Mouse (Mus musculus) small intestine, adult 2 months (tissue): ENCODE results near the gene Rbbp8nl. TPM values are rescaled to one million over a fixed set of nuclear protein-coding genes. Genes with fewer than 3 reads are reported as not detected.

ENCODE experiments used
- H3K27ac ChIP-seq: fragments of 200-500 bp; 2 replicates; pipeline ENCODE4 v1.5.1; 2012; ENCODE audit warnings: low read depth, low read length, control low read depth, inconsistent platforms; ENCODE audit not compliant: insufficient read depth
- H3K27me3 ChIP-seq: fragments of 200-500 bp; 2 replicates; pipeline ENCODE4 v1.6.1; 2012; ENCODE audit warnings: mild to moderate bottlenecking, moderate library complexity, low read length, inconsistent platforms; ENCODE audit not compliant: control insufficient read depth, insufficient read depth
- H3K36me3 ChIP-seq: fragments of 200-500 bp; 2 replicates; pipeline ENCODE4 v1.6.1; 2012; ENCODE audit warnings: mild to moderate bottlenecking, low read length, control low read depth, inconsistent platforms; ENCODE audit not compliant: control insufficient read depth, insufficient read depth
- H3K4me1 ChIP-seq: fragments of 200-500 bp; 2 replicates; pipeline ENCODE4 v1.6.1; 2012; ENCODE audit warnings: low read length, inconsistent platforms, mixed read lengths; ENCODE audit not compliant: control insufficient read depth, insufficient read depth, insufficient read length
- H3K4me3 ChIP-seq: fragments of 200-500 bp; 2 replicates; pipeline ENCODE4 v1.5.1; 2012; ENCODE audit warnings: low read depth, mild to moderate bottlenecking, control low read depth, inconsistent platforms, low read length, moderate library complexity
- CTCF ChIP-seq: fragments of 200-500 bp; IDR thresholded peaks from 2 replicates; pipeline ENCODE4 v1.5.1; 2012; ENCODE audit warnings: low read depth, mild to moderate bottlenecking, control low read depth, inconsistent platforms, low read length, moderate library complexity, mixed read lengths; ENCODE audit not compliant: insufficient replicate concordance, insufficient read length; ENCODE audit errors: extremely low read depth
- POLR2A ChIP-seq: fragments of 200-500 bp; IDR thresholded peaks from 2 replicates; pipeline ENCODE4 v1.6.1; 2012; ENCODE audit warnings: low read depth, mild to moderate bottlenecking, control low read depth, inconsistent platforms, low read length, moderate library complexity
- WGBS: fragments of 180-500 bp; shearing (Covaris S2); methylation state at CpG from one replicate; pipeline ENCODE4 v1.1.7; 2018; 5-methylcytosine and 5-hydroxymethylcytosine counted together
- polyA plus RNA-seq: library from polyadenylated mRNA; depleted of rRNA; stranded (reverse); fragments of >200 nt; gene quantifications from 2 replicates; pipeline ENCODE4 v1.2.3, GENCODE M21; 2012

Rbbp8nl gene
- polyA plus RNA-seq, 1 experiment = 1.2 TPM

DNA sequence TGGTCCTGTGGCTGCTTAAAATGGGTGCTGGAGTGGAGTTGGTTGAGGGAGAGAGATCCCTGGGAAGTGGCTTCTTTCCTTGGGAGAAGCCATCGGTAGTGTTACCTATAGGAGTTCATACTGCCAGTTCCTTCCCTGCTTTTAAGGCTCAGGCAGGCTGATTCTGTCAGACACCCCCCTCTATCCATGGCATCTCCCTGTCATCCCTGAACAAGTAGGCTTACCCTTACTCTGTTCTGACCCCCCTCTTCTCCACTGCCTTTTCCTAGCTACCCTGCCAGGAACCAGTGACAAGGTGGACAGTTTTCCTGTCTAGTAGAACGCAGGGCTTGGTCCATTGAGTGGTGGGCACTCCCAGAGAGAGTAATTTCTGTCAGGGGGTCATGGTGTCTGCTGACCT, 15.2 kb downstream of the Rbbp8nl start:
- no peak overlapping the region for H3K4me3 ChIP-seq
- H3K36me3 ChIP-seq = peaks cover 3% of the 10 kb centered on the region; the same call in 1 of the 2 replicates
- no peak overlapping the region for H3K27ac ChIP-seq
- TF ChIP-seq POLR2A (no peak), CTCF (no peak)
- WGBS = 97% methylated on average over 2 of the region's 2 CpGs
- no peaks in the 10 kb centered on the region for H3K27me3 ChIP-seq
- peaks cover 44% of the 10 kb centered on the region for H3K4me1 ChIP-seq

GRCm38 (mm10) chr2:180273394-180274244, 16.1 kb downstream of the Rbbp8nl start, which contains the start of gene Cables2:
Cables2 (minus strand) TSS chr2:180273496.
- H3K27ac ChIP-seq = peak within 1 kb of the TSS; percentile 79
- TF ChIP-seq CTCF = no peak
- TF ChIP-seq POLR2A = peak; percentile 15; the same call in 1 of the 2 replicates
- peaks cover 3% of the 10 kb centered on the region; the same call in 1 of the 2 replicates for H3K36me3 ChIP-seq
- H3K27me3 ChIP-seq = no peaks in the 10 kb centered on the region
- peaks cover 40% of the 10 kb centered on the region for H3K4me1 ChIP-seq
- 3% methylated on average over 67 of the region's 68 CpGs for WGBS
- peak within 1 kb of the TSS; percentile 70 for H3K4me3 ChIP-seq

DNA sequence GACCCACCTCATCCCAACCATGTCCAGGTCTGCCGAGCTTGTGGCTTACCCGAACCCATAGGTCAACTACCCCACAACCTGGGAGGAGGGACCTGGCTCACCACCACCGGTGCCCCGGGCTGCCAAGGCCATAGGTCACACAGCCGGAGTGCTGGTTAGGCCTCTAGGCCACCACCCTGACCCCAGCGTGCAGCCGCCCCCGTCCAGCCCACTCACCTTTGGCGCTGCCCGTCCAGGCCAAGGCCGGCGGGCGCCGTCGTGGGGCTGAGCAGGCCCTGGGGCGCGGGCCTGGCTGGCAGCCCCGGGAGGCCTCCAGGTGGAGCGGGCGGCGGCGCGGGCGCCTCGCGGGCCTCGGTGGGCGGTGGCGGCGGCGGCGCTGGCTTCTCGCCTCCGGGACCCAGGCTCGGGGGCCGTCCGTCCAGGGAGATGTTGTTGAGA, 16.8 kb downstream of the Rbbp8nl start:
- Histone ChIP-seq H3K36me3 (peaks cover 3% of the 10 kb centered on the region; the same call in 1 of the 2 replicates), H3K27ac (no peak overlapping the region), H3K4me1 (peaks cover 34% of the 10 kb centered on the region), H3K27me3 (no peaks in the 10 kb centered on the region), H3K4me3 (peak overlapping the region; percentile 70)
- under 1% methylated on average over 32 of the region's 37 CpGs for WGBS
- TF ChIP-seq CTCF (no peak), POLR2A (no peak)

- TF ChIP-seq POLR2A = no peak
- TF ChIP-seq CTCF = no peak
- Histone ChIP-seq H3K4me1 (peaks cover 25% of the 10 kb centered on the region; the same call in 1 of the 2 replicates), H3K36me3 (peaks cover 3% of the 10 kb centered on the region; the same call in 1 of the 2 replicates), H3K27ac (no peak overlapping the region), H3K4me3 (peak overlapping the region; percentile 25), H3K27me3 (no peaks in the 10 kb centered on the region)
- 51% methylated on average over 5 of the region's 5 CpGs for WGBS
Observed at GRCm38 (mm10) chr2:180271804-180272395, 17.8 kb downstream of the Rbbp8nl start.

DNA sequence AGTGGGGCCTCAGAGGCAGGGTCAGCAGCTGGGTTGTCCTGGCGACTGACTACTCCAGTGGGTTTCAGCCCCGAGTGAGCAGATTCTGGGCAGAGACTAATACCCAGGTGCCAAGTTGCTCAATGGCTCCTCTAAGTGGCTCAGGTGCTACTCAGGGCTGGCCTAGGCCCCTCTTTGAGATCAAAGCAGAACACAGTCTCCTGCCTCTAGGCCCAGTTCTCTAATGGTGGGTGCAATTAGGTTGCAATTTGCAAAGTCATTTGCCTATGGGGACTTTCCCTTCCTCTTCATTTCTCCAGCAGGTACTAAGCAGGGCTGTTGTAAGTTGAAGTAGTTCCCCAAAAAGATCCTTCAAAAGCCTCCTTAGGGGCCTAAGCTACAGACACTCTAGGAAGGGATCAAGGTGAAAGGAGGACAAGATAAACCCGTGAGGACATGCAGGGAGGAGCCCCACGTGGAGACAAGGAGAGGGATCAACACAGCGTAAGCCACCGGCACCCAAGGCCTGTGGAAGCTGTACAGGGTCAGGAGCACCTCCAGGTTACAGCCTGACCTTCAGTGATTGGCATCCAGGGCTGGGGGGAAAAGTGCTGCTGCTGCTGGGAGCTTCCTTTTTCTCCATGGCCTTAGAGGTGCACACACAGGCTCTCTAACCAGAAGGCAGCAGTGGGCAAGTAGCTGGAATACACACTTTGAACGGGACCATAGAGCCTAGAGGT, 19.0 kb downstream of the Rbbp8nl start:
- Histone ChIP-seq H3K4me1 (peaks cover 17% of the 10 kb centered on the region; the same call in 1 of the 2 replicates), H3K27me3 (no peaks in the 10 kb centered on the region), H3K36me3 (peaks cover 6% of the 10 kb centered on the region), H3K27ac (no peak overlapping the region), H3K4me3 (no peak overlapping the region)
- 53% methylated on average over 7 of the region's 7 CpGs for WGBS
- TF ChIP-seq POLR2A (no peak), CTCF (no peak)

- no peaks in the 10 kb centered on the region for H3K27me3 ChIP-seq
- no peak overlapping the region for H3K4me3 ChIP-seq
- H3K4me1 ChIP-seq = peaks cover 17% of the 10 kb centered on the region; the same call in 1 of the 2 replicates
- WGBS = 94% methylated on average over 10 of the region's 10 CpGs
- H3K36me3 ChIP-seq = peaks cover 8% of the 10 kb centered on the region
- no peak overlapping the region for H3K27ac ChIP-seq
- TF ChIP-seq CTCF = no peak
- TF ChIP-seq POLR2A = no peak
Observed at GRCm38 (mm10) chr2:180269329-180269728, 20.4 kb downstream of the Rbbp8nl start.

DNA sequence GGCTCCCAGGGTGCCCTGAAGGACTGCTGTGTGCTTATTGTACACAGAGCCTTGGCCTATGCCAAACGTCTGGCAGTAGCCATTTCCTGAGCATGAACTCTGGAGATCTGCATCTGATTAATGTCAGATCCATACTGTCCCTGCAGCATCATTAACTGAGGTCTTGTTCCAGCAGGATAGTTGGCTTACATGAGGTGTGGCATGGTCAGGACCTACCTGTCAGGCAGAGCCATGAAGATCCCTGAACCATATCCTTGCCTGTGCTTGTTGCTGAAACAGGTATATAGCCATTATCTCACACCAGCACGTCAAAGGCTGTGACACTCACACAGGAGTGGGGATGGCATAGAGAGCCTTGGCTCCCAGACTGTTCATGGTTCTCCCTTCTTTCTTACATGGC, 21.7 kb downstream of the Rbbp8nl start:
- TF ChIP-seq POLR2A = no peak
- TF ChIP-seq CTCF = no peak
- 62% methylated on average over 2 of the region's 2 CpGs for WGBS
- peaks cover 12% of the 10 kb centered on the region; the same call in 1 of the 2 replicates for H3K4me1 ChIP-seq
- peaks cover 20% of the 10 kb centered on the region for H3K36me3 ChIP-seq
- H3K27me3 ChIP-seq = no peaks in the 10 kb centered on the region
- H3K4me3 ChIP-seq = no peak overlapping the region
- H3K27ac ChIP-seq = no peak overlapping the region
